Mouse (Mus musculus): ENCODE measurements at regions not wholly inside any gene's neighbourhood (a gene's known extent, or its start where the extent isn't known, plus 50 kb on each side); places are given as distances from the start of the nearest gene placed in this dataset.
A peak's percentile ranks its signal among the peaks of the same experiment; 100 is the strongest.

- no peak overlapping the region for H3K4me3 ChIP-seq
- no peak for DNase-seq (ENCODE audit: low spot score)
- peaks cover 13% of the 10 kb centered on the region for H3K4me1 ChIP-seq
- no peaks in the 10 kb centered on the region for H3K36me3 ChIP-seq
- no peaks in the 10 kb centered on the region for H3K9me3 ChIP-seq
- WGBS: 64% methylated on average over 10 of the region's 10 CpGs
- no peak overlapping the region for H3K27ac ChIP-seq
- no peaks in the 10 kb centered on the region for H3K27me3 ChIP-seq (ENCODE audit: insufficient read depth, poor library complexity, severe bottlenecking)
These were observed 79.0 kb downstream of the Arl4c start for GRCm38 (mm10) chr1:88623040-88623439.

- Histone ChIP-seq H3K9me3 (no peaks in the 10 kb centered on the region), H3K36me3 (no peaks in the 10 kb centered on the region), H3K4me3 (no peak overlapping the region), H3K27ac (no peak overlapping the region), H3K27me3 (ENCODE audit: insufficient read depth, poor library complexity, severe bottlenecking) (no peaks in the 10 kb centered on the region), H3K4me1 (peaks cover 13% of the 10 kb centered on the region)
- WGBS: 80% methylated on average over 6 of the region's 6 CpGs
- DNase-seq (ENCODE audit: low spot score): no peak
These were observed 79.7 kb downstream of the Arl4c start for GRCm38 (mm10) chr1:88622356-88622755.

DNA sequence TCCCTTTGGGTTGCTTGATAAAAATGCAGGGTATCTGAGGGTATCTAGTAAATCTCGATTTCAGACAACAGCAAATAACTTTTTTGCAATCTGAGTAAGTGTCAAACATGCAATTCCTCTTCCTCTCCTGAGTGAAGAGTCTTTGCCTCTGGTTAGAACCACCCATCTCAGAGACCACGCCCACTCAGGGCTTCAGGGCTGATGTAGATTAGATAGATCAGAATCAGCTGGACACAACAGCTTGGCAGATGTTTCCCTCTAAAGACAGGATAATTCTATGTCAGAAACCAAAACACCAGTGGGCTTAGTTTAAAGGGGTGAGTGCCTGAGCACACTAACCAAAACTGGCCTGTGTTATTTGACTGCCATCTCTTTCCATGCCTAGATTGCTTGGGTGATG is 80.8 kb downstream of the Arl4c start:
- Histone ChIP-seq H3K9me3 (no peaks in the 10 kb centered on the region), H3K4me3 (no peak overlapping the region), H3K27me3 (ENCODE audit: insufficient read depth, poor library complexity, severe bottlenecking) (no peaks in the 10 kb centered on the region), H3K4me1 (peaks cover 17% of the 10 kb centered on the region), H3K27ac (no peak overlapping the region), H3K36me3 (no peaks in the 10 kb centered on the region)
- DNase-seq (ENCODE audit: low spot score): no peak
- 62% methylated on average over 2 of the region's 2 CpGs for WGBS

DNA sequence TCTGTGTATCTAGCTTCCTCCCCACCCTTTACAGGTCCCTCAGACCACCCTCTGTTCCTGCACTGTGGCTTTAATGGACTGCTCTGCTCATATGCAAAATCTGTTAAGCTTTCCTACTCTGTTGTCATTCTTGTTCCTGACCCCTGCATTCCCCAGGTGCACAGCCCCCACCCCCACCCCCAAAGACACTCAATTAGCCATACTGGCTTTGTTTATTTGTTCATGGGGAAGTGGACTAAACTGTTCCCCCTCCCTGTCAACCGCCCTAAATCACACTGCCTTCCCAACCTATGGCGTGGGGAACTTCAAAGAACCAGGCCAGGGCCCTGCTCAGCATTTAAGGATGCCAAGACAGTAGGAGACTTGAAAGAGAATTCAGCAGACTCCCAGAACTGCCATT is 89.0 kb downstream of the Arl4c start:
- Histone ChIP-seq H3K27ac (no peak overlapping the region), H3K36me3 (no peaks in the 10 kb centered on the region), H3K4me1 (peaks cover 27% of the 10 kb centered on the region), H3K9me3 (no peaks in the 10 kb centered on the region), H3K4me3 (no peak overlapping the region), H3K27me3 (ENCODE audit: insufficient read depth, poor library complexity, severe bottlenecking) (no peaks in the 10 kb centered on the region)
- DNase-seq (ENCODE audit: low spot score): no peak
- 37% methylated on average over 2 of the region's 2 CpGs for WGBS

- Histone ChIP-seq H3K27me3 (ENCODE audit: insufficient read depth, poor library complexity, severe bottlenecking) (no peaks in the 10 kb centered on the region), H3K4me3 (no peak overlapping the region), H3K27ac (no peak overlapping the region), H3K9me3 (no peaks in the 10 kb centered on the region), H3K36me3 (no peaks in the 10 kb centered on the region), H3K4me1 (peaks cover 27% of the 10 kb centered on the region)
- DNase-seq (ENCODE audit: low spot score): no peak
- WGBS: 61% methylated on average over 5 of the region's 5 CpGs
These were observed 90.8 kb downstream of the Arl4c start for GRCm38 (mm10) chr1:88611241-88611640.

GRCm38 (mm10) chr1:88610810-88611209 is 91.2 kb downstream of the Arl4c start:
- H3K36me3 ChIP-seq: no peaks in the 10 kb centered on the region
- no peaks in the 10 kb centered on the region for H3K9me3 ChIP-seq
- H3K4me3 ChIP-seq: no peak overlapping the region
- DNase-seq (ENCODE audit: low spot score): no peak
- H3K27me3 ChIP-seq (ENCODE audit: insufficient read depth, poor library complexity, severe bottlenecking): no peaks in the 10 kb centered on the region
- whole genome bisulfite sequencing: 83% methylated on average over 9 of the region's 9 CpGs
- no peak overlapping the region for H3K27ac ChIP-seq
- peaks cover 27% of the 10 kb centered on the region for H3K4me1 ChIP-seq

DNA sequence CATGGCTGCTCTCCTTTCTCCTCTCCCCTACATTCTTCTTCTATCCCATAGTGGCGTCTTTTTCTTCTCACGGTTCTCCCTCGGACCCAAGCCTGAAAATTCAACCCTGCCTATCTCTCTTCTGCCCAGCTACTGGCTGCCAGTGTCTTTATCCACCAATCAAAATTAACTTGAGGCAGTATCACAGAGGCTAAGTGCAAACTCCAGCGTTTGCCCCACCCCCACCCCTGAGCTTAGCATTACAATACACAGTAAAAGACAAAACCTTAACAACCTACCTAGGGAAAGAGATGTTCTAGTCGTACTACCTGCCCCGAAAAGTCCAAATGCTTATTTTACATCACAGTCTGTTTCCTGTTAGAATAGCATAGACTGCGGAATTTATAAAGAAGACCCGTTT is 93.2 kb downstream of the Arl4c start:
- DNase-seq (ENCODE audit: low spot score): no peak
- 36% methylated on average over 8 of the region's 8 CpGs for WGBS
- Histone ChIP-seq H3K36me3 (no peaks in the 10 kb centered on the region), H3K27me3 (ENCODE audit: insufficient read depth, poor library complexity, severe bottlenecking) (no peaks in the 10 kb centered on the region), H3K27ac (no peak overlapping the region), H3K4me1 (peaks cover 30% of the 10 kb centered on the region), H3K4me3 (no peak overlapping the region), H3K9me3 (no peaks in the 10 kb centered on the region)

DNA sequence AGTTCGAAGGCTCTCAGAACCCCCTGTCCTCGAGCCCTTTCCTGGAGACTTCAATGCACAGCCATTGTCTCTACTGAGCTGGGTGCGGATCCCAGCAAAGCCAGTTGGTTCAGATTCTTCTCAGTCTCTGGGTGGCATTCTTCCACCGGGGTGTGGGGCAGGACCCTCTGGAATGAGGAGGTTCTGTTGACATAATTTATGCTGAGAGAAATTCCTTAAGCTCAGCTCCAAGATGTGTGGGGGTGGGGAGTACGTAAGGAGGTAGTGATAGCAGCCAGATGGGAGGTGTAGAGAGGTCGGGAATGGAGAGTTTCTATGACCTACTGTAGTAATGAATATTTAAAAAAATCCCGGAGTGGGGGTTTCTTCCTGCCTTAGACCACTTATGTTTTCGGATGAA is 93.8 kb downstream of the Arl4c start:
- no peak overlapping the region for H3K4me3 ChIP-seq
- no peaks in the 10 kb centered on the region for H3K9me3 ChIP-seq
- H3K36me3 ChIP-seq: no peaks in the 10 kb centered on the region
- no peaks in the 10 kb centered on the region for H3K27me3 ChIP-seq (ENCODE audit: insufficient read depth, poor library complexity, severe bottlenecking)
- H3K27ac ChIP-seq: 0 out of 2 replicates have a peak overlapping the region, but pooled peaks have one; percentile 53
- DNase-seq (ENCODE audit: low spot score): no peak
- WGBS: 38% methylated on average over 8 of the region's 8 CpGs
- H3K4me1 ChIP-seq: peaks cover 30% of the 10 kb centered on the region

GRCm38 (mm10) chr1:88605616-88606190 is 95.8 kb upstream of the Glrp1 start:
- Histone ChIP-seq H3K4me3 (no peak overlapping the region), H3K27ac (no peak overlapping the region), H3K27me3 (ENCODE audit: insufficient read depth, poor library complexity, severe bottlenecking) (no peaks in the 10 kb centered on the region), H3K4me1 (peaks cover 21% of the 10 kb centered on the region; the same call in 1 of the 2 replicates), H3K9me3 (no peaks in the 10 kb centered on the region), H3K36me3 (no peaks in the 10 kb centered on the region)
- 38% methylated on average over 14 of the region's 14 CpGs for WGBS
- DNase-seq (ENCODE audit: low spot score): no peak

DNA sequence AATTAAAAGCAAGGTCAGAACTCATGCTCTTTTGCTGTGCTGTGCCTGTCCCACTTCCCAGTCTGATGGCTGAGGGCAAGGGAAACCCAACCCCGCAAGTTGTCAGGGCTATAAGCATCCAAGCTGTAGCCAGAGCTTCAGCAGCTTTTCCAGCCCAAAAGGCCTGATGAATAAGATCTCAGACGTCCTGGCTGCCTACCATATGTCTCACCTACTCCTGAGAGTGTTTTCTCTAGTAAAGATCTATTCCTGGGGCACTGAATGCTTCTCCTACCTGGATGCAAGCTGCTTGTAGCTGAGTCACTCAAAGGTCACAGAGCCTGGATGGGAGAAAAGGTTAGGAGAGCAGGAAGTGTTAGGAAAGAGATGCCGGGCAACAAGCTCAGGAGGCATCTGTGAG is 92.4 kb upstream of the Glrp1 start:
- Histone ChIP-seq H3K27ac (no peak overlapping the region), H3K27me3 (ENCODE audit: insufficient read depth, poor library complexity, severe bottlenecking) (no peaks in the 10 kb centered on the region), H3K4me3 (no peak overlapping the region), H3K9me3 (no peaks in the 10 kb centered on the region), H3K36me3 (no peaks in the 10 kb centered on the region), H3K4me1 (peaks cover 11% of the 10 kb centered on the region; the same call in 1 of the 2 replicates)
- no peak for DNase-seq (ENCODE audit: low spot score)
- WGBS: 53% methylated on average over 3 of the region's 3 CpGs

- Histone ChIP-seq H3K4me3 (no peak overlapping the region), H3K9me3 (no peaks in the 10 kb centered on the region), H3K4me1 (peaks cover 11% of the 10 kb centered on the region; the same call in 1 of the 2 replicates), H3K27me3 (ENCODE audit: insufficient read depth, poor library complexity, severe bottlenecking) (no peaks in the 10 kb centered on the region), H3K27ac (no peak overlapping the region), H3K36me3 (no peaks in the 10 kb centered on the region)
- 79% methylated on average over 8 of the region's 8 CpGs for WGBS
- no peak for DNase-seq (ENCODE audit: low spot score)
These were observed 91.9 kb upstream of the Glrp1 start for GRCm38 (mm10) chr1:88601801-88602200.

DNA sequence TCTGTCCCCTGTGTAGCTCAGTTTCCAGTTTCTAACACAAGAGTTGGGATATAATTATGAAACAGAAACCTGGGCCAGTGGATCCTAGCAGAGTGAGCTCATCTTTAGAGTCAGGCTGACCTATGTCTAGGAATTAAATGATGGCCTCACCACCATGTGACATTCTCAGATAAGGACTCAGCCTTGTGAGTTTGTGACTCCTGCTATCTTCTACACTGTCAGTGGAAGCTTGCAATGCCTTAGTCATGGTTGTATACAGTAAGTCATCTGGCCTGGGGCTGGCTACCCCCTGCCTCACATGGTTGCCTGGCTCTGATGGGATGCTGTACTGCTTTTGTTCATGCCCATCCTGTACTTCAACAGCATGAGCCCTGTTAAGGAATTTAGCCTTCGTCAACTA is 90.3 kb upstream of the Glrp1 start:
- no peak for DNase-seq (ENCODE audit: low spot score)
- 82% methylated on average over 1 of the region's 1 CpGs for WGBS
- no peaks in the 10 kb centered on the region for H3K9me3 ChIP-seq

GRCm38 (mm10) chr1:88594484-88595254 is 84.8 kb upstream of the Glrp1 start:
- no peak for DNase-seq (ENCODE audit: low spot score)
- H3K36me3 ChIP-seq: no peaks in the 10 kb centered on the region
- no peaks in the 10 kb centered on the region for H3K27me3 ChIP-seq (ENCODE audit: insufficient read depth, poor library complexity, severe bottlenecking)
- no peak overlapping the region for H3K27ac ChIP-seq
- peaks cover 11% of the 10 kb centered on the region; the same call in 1 of the 2 replicates for H3K4me1 ChIP-seq
- no peaks in the 10 kb centered on the region for H3K9me3 ChIP-seq
- WGBS: 39% methylated on average over 9 of the region's 9 CpGs
- no peak overlapping the region for H3K4me3 ChIP-seq

More for the DNA sequence above, 90.3 kb upstream of the Glrp1 start:
- no peaks in the 10 kb centered on the region for H3K36me3 ChIP-seq
- H3K27me3 ChIP-seq (ENCODE audit: insufficient read depth, poor library complexity, severe bottlenecking): no peaks in the 10 kb centered on the region
- H3K4me3 ChIP-seq: no peak overlapping the region
- no peak overlapping the region for H3K27ac ChIP-seq
- H3K4me1 ChIP-seq: no peaks in the 10 kb centered on the region
